Comparison of ENCODE assay signal across 8 mouse cellular contexts in the genomic region with DNA sequence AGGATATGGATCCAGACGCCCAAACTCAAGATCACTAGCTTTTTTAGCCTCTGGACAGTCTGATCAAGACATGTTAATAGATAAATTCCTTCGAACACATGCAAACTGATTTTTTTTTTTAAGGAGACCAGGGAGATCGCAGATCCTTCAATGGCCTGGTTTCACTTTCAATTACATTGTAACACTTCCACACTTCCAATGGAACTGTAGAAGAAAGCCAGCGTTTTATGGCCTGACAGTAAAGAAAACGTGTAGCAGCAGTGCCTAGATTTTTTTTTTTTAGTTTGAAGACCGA. TPM values are rescaled to one million over a fixed set of nuclear protein-coding genes. Genes with fewer than 3 reads are reported as not detected.
A peak's percentile ranks its signal among the peaks of the same experiment; 100 is the strongest.
DNase-seq lines count a peak whose midpoint lies in the region; ATAC-seq and TF ChIP-seq lines count a peak whose summit lies in the region.

No protein-coding gene starts in this region.

- H3K9ac ChIP-seq in kidney, embryonic 15.5 days = peak overlapping the region; percentile 92
- H3K9ac ChIP-seq in intestine, embryonic 14.5 days (ENCODE audit: low read length) = peak overlapping the region; percentile 93
- peak overlapping the region; percentile 89 for H3K9ac ChIP-seq in neural tube, embryonic 12.5 days

- peaks cover 43% of the 10 kb centered on the region for H3K4me1 ChIP-seq in kidney, embryonic 15.5 days
- H3K4me1 ChIP-seq in bone marrow macrophage, adult 2 months (ENCODE audit: control insufficient read depth, insufficient read depth, low read length) = peaks cover 49% of the 10 kb centered on the region
- H3K4me1 ChIP-seq in intestine, embryonic 14.5 days (replicated peaks; ENCODE audit: control insufficient read depth, insufficient read depth, low read length) = peaks cover 19% of the 10 kb centered on the region
- H3K4me1 ChIP-seq in neural tube, embryonic 12.5 days = peaks cover 29% of the 10 kb centered on the region

- H3K4me2 ChIP-seq in kidney, embryonic 15.5 days = peak overlapping the region; percentile 73
- H3K4me2 ChIP-seq in intestine, embryonic 14.5 days (ENCODE audit: low read length) = peak overlapping the region; percentile 68
- peak overlapping the region; percentile 80 for H3K4me2 ChIP-seq in neural tube, embryonic 12.5 days (replicated peaks)

- WGBS in kidney, embryonic 15.5 days = 12% methylated on average over 6 of the region's 6 CpGs
- WGBS in intestine, embryonic 14.5 days = 20% methylated on average over 6 of the region's 6 CpGs
- WGBS in neural tube, embryonic 12.5 days = 24% methylated on average over 6 of the region's 6 CpGs

- no peaks in the 10 kb centered on the region for H3K36me3 ChIP-seq in kidney, embryonic 15.5 days
- H3K36me3 ChIP-seq in intestine, embryonic 14.5 days (ENCODE audit: control insufficient read depth, insufficient read depth, low read length) = no peaks in the 10 kb centered on the region
- no peaks in the 10 kb centered on the region for H3K36me3 ChIP-seq in neural tube, embryonic 12.5 days

- no peak for ATAC-seq in kidney, embryonic 15.5 days (replicated peaks; ENCODE audit: low FRiP score)
- ATAC-seq in intestine, embryonic 14.5 days (replicated peaks; ENCODE audit: low FRiP score, low TSS enrichment, low read depth) = no peak
- no peak for ATAC-seq in neural tube, embryonic 12.5 days (ENCODE audit: low FRiP score, low read depth)

- TF ChIP-seq CTCF in bone marrow macrophage, adult 2 months (IDR thresholded peaks at IDR 0.05; ENCODE audit: low read depth, low read length) = no peak

- TF ChIP-seq POLR2A in bone marrow macrophage, adult 2 months (IDR thresholded peaks at IDR 0.05; ENCODE audit: borderline replicate concordance, low read depth, low read length) = no peak

- H3K9me3 ChIP-seq in kidney, embryonic 15.5 days (replicated peaks) = no peaks in the 10 kb centered on the region
- no peaks in the 10 kb centered on the region for H3K9me3 ChIP-seq in intestine, embryonic 14.5 days (ENCODE audit: control insufficient read depth, low read length)
- no peaks in the 10 kb centered on the region for H3K9me3 ChIP-seq in neural tube, embryonic 12.5 days

- H3K27me3 ChIP-seq in kidney, embryonic 15.5 days = no peaks in the 10 kb centered on the region
- no peaks in the 10 kb centered on the region for H3K27me3 ChIP-seq in intestine, embryonic 14.5 days (replicated peaks; ENCODE audit: control insufficient read depth, insufficient read depth, low read length)
- H3K27me3 ChIP-seq in neural tube, embryonic 12.5 days (replicated peaks) = no peaks in the 10 kb centered on the region

- H3K4me3 ChIP-seq in kidney, embryonic 15.5 days (replicated peaks) = peak overlapping the region; percentile 80
- H3K4me3 ChIP-seq in bone marrow macrophage, adult 2 months (ENCODE audit: insufficient read depth, low read length) = peak overlapping the region; percentile 89
- H3K4me3 ChIP-seq in intestine, embryonic 14.5 days (ENCODE audit: low read depth, low read length) = peak overlapping the region; percentile 88
- H3K4me3 ChIP-seq in neural tube, embryonic 12.5 days = peak overlapping the region; percentile 88

- H3K27ac ChIP-seq in kidney, embryonic 15.5 days = peak overlapping the region; percentile 82; the same call in 1 of the 2 replicates
- H3K27ac ChIP-seq in bone marrow macrophage, adult 2 months (ENCODE audit: insufficient read depth, low read depth, low read length) = peak overlapping the region; percentile 92
- peak overlapping the region; percentile 94; the same call in 1 of the 2 replicates for H3K27ac ChIP-seq in intestine, embryonic 14.5 days (ENCODE audit: low read depth)
- no peak overlapping the region for H3K27ac ChIP-seq in neural tube, embryonic 12.5 days

- no peak for DNase-seq in kidney, adult 11 months
- DNase-seq in intestine, embryonic 14.5 days (ENCODE audit: low spot score) = no peak
- no peak for DNase-seq in ovary, postnatal 10 days (ENCODE audit: low spot score)
- no peak for DNase-seq in adrenal gland, adult 8-10 months
- DNase-seq in frontal cortex, postnatal 25 days (ENCODE audit: low spot score in 2 of 2) = no peak

RNA-seq across cellular contexts. Expression of gene Rab21, which starts 1.2 kb away (rescaled TPM):
- 5.3 and 5.4 TPM in 2 replicates for polyA plus RNA-seq in kidney, embryonic 15.5 days (2015; fragmentation: Nextera tagmentation; extraction: Ambion mirVana)
- 55.8 and 59.1 TPM in 2 replicates for polyA plus RNA-seq in bone marrow macrophage, adult 2 months (2012; ENCODE audit: insufficient read depth, insufficient read length, missing spikeins)
- polyA plus RNA-seq in intestine, embryonic 14.5 days (2014; fragmentation: Nextera tagmentation; extraction: Ambion mirVana) = 6.9 and 7.5 TPM in 2 replicates
- polyA plus RNA-seq in neural tube, embryonic 12.5 days (2016; fragmentation: Nextera tagmentation; extraction: Ambion mirVana) = 15.0 and 15.9 TPM in 2 replicates
- 10 to 100 TPM; 56.5 to 57.4 (median 56.7) TPM for total RNA-seq in adrenal gland, adult 8-10 months (2022)

RNA-seq across cellular contexts. Expression of gene Tmem19, which starts 48.1 kb away (rescaled TPM):
- polyA plus RNA-seq in kidney, embryonic 15.5 days (2015; fragmentation: Nextera tagmentation; extraction: Ambion mirVana) = 32.1 and 34.2 TPM in 2 replicates
- polyA plus RNA-seq in bone marrow macrophage, adult 2 months (2012; ENCODE audit: insufficient read depth, insufficient read length, missing spikeins) = 35.2 and 41.0 TPM in 2 replicates
- polyA plus RNA-seq in intestine, embryonic 14.5 days (2014; fragmentation: Nextera tagmentation; extraction: Ambion mirVana) = 26.5 and 33.2 TPM in 2 replicates
- 42.5 and 43.8 TPM in 2 replicates for polyA plus RNA-seq in neural tube, embryonic 12.5 days (2016; fragmentation: Nextera tagmentation; extraction: Ambion mirVana)
- total RNA-seq in adrenal gland, adult 8-10 months (2022) = 10 to 100 TPM; 40.3 to 48.9 (median 42.9) TPM
